In the genomic region with DNA sequence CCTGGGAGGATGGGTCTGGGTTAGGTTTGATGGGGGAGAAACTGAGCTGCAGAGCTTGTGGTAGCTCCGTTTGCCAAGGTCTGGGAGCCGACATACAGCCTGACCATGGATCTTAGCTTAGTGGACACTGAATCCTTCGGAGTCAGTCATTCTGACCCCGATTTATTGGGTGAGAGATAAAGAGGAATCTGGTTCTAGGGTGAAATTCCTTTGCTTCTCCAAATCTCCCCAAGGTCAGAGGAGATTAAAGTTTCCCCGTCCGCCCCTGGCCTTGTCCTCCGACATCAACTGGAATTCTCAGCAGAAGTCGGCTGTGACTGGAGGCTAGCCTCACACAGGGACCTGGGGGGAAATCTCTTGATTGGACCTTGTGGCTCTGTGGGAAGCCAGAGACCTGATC, we compare ENCODE assay signal across 19 mouse cellular contexts. TPM values are rescaled to one million over a fixed set of nuclear protein-coding genes. Genes with fewer than 3 reads are reported as not detected.
DNase-seq lines count a peak whose midpoint lies in the region; ATAC-seq and TF ChIP-seq lines count a peak whose summit lies in the region.
"Had no signal": no experiment of that assay in that cellular context is flagged by ENCODE, and none has a peak within 500 bp of the region (broad histone marks: within the 10 kb centered on the region; RNA-seq: fewer than 3 reads in every experiment).

No protein-coding gene starts in this region.

- no peaks in the 10 kb centered on the region for H3K9me3 ChIP-seq in kidney, embryonic 15.5 days (replicated peaks)
- H3K9me3 ChIP-seq in E14TG2a.4 (ENCODE audit: low read length) = peaks cover under 1% of the 10 kb centered on the region
- H3K9me3 ChIP-seq in limb, embryonic 10.5 days (replicated peaks) = no peaks in the 10 kb centered on the region
- H3K9me3 ChIP-seq: embryonic facial prominence, embryonic 10.5 days; forebrain, embryonic 15.5 days; heart, embryonic 10.5 days; hindbrain, embryonic 13.5 days; intestine, embryonic 15.5 days had no signal

- H3K4me2 ChIP-seq in kidney, embryonic 15.5 days = peak overlapping the region; percentile 8; the same call in 1 of the 2 replicates
- H3K4me2 ChIP-seq: forebrain, embryonic 15.5 days; hindbrain, embryonic 13.5 days; intestine, embryonic 15.5 days had no signal

- H3K4me1 ChIP-seq in kidney, embryonic 15.5 days = peaks cover 42% of the 10 kb centered on the region
- H3K4me1 ChIP-seq in E14TG2a.4 (replicated peaks; ENCODE audit: low read depth, low read length) = peaks cover 73% of the 10 kb centered on the region
- H3K4me1 ChIP-seq in limb, embryonic 10.5 days = peaks cover 31% of the 10 kb centered on the region

- no peaks in the 10 kb centered on the region for H3K36me3 ChIP-seq in kidney, embryonic 15.5 days
- no peaks in the 10 kb centered on the region for H3K36me3 ChIP-seq in E14TG2a.4 (ENCODE audit: insufficient read depth, low read length)
- H3K36me3 ChIP-seq in limb, embryonic 10.5 days = no peaks in the 10 kb centered on the region
- H3K36me3 ChIP-seq: embryonic facial prominence, embryonic 10.5 days; forebrain, embryonic 15.5 days; heart, embryonic 10.5 days; hindbrain, embryonic 13.5 days; intestine, embryonic 15.5 days had no signal

- H3K9ac ChIP-seq in kidney, embryonic 15.5 days = no peak overlapping the region
- H3K9ac ChIP-seq: forebrain, embryonic 15.5 days; hindbrain, embryonic 13.5 days; intestine, embryonic 15.5 days had no signal

- no peak for TF ChIP-seq CTCF in E14TG2a.4 (conservative IDR thresholded peaks at IDR 0.05; ENCODE audit: low read length)

- peak; percentile 78 for DNase-seq in adrenal gland, adult 2 months
- no peak for DNase-seq in adrenal gland, postnatal 25 days
- DNase-seq in kidney, postnatal 25 days = no peak
- DNase-seq in limb, embryonic 10.5 days (ENCODE audit: low spot score) = no peak
- DNase-seq in cerebellum, adult 18-20 months = no peak
- DNase-seq in neural tube, embryonic 10.5 days (ENCODE audit: extremely low spot score, low spot score) = no peak
- DNase-seq: cerebellum, adult 2 months; cerebellum, postnatal 10 days; gastrocnemius, postnatal 36 days; heart, adult 11 months; heart, postnatal 10 days; heart, postnatal 4 days had no signal

- H3K4me3 ChIP-seq in kidney, embryonic 15.5 days (replicated peaks) = no peak overlapping the region
- 0 out of 2 replicates have a peak overlapping the region, but pooled peaks have one; percentile 3 for H3K4me3 ChIP-seq in E14TG2a.4 (replicated peaks; ENCODE audit: low read length)
- H3K4me3 ChIP-seq in limb, embryonic 10.5 days = no peak overlapping the region
- H3K4me3 ChIP-seq: embryonic facial prominence, embryonic 10.5 days; forebrain, embryonic 15.5 days; heart, embryonic 10.5 days; hindbrain, embryonic 13.5 days; intestine, embryonic 15.5 days had no signal

- H3K27ac ChIP-seq in kidney, embryonic 15.5 days = no peak overlapping the region
- H3K27ac ChIP-seq in limb, embryonic 10.5 days = peak overlapping the region; percentile 20; the same call in 1 of the 2 replicates
- H3K27ac ChIP-seq: embryonic facial prominence, embryonic 10.5 days; forebrain, embryonic 15.5 days; heart, embryonic 10.5 days; hindbrain, embryonic 13.5 days; intestine, embryonic 15.5 days had no signal

- ATAC-seq in kidney, embryonic 15.5 days (replicated peaks; ENCODE audit: low FRiP score) = no peak
- ATAC-seq: forebrain, embryonic 15.5 days had no signal

- WGBS in kidney, embryonic 15.5 days = 53% methylated on average over 8 of the region's 8 CpGs
- 70% methylated on average over 8 of the region's 8 CpGs for WGBS in limb, embryonic 10.5 days

- peaks cover 3% of the 10 kb centered on the region; the same call in 1 of the 2 replicates for H3K27me3 ChIP-seq in kidney, embryonic 15.5 days
- peaks cover 10% of the 10 kb centered on the region for H3K27me3 ChIP-seq in E14TG2a.4 (ENCODE audit: insufficient read depth, low read length)
- H3K27me3 ChIP-seq in limb, embryonic 10.5 days (ENCODE audit: low read depth, poor library complexity, severe bottlenecking) = no peaks in the 10 kb centered on the region; the same call in 1 of the 2 replicates
- H3K27me3 ChIP-seq: forebrain, embryonic 15.5 days; hindbrain, embryonic 13.5 days; intestine, embryonic 15.5 days had no signal

RNA-seq across cellular contexts. Expression of a gene that starts 5.3 kb away (rescaled TPM):
- 1,000 to 10,000 TPM; 6,621 to 7,422 TPM for total RNA-seq in adrenal gland, adult 2 months (2021)
- 1,463 and 1,873 TPM in 2 replicates for polyA plus RNA-seq in adrenal gland, adult 2 months (2012; rRNA removed)
- total RNA-seq in adrenal gland, postnatal 25 days (2021) = 6,596 and 7,089 TPM in 2 replicates
- 15.7 and 46.0 TPM in 2 replicates for polyA plus RNA-seq in kidney, embryonic 15.5 days (2015; fragmentation: Nextera tagmentation; extraction: Ambion mirVana)
- polyA plus RNA-seq in limb, embryonic 10.5 days (2016; fragmentation: Nextera tagmentation; extraction: Ambion mirVana) = 0.26 TPM in 1 of 2 replicates, not detected in the other
- total RNA-seq: gastrocnemius, postnatal 36 days had no signal
- polyA plus RNA-seq: embryonic facial prominence, embryonic 10.5 days had no signal

RNA-seq across cellular contexts. Expression of a gene that starts 52.0 kb away (rescaled TPM):
- total RNA-seq in adrenal gland, adult 2 months (2021) = 1 to 10 TPM; 1.5 to 1.8 TPM
- polyA plus RNA-seq in adrenal gland, adult 2 months (2012; rRNA removed) = 2.0 and 2.6 TPM in 2 replicates
- 1.6 and 2.1 TPM in 2 replicates for total RNA-seq in adrenal gland, postnatal 25 days (2021)
- polyA plus RNA-seq in kidney, embryonic 15.5 days (2015; fragmentation: Nextera tagmentation; extraction: Ambion mirVana) = 28.0 and 29.7 TPM in 2 replicates
- polyA plus RNA-seq in limb, embryonic 10.5 days (2016; fragmentation: Nextera tagmentation; extraction: Ambion mirVana) = 45.3 and 59.9 TPM in 2 replicates

Comparison
In these comparisons a context has a peak if more than half of its experiments do, and no peak if none do; other contexts are left out.
1. RNA of a gene that starts 5.3 kb away (polyA plus RNA-seq): 1,463 to 1,873 TPM in adrenal gland, adult 2 months; 15.7 to 46.0 TPM in kidney, embryonic 15.5 days and 0.26 TPM in limb, embryonic 10.5 days; every median in the first group is over 10 times any median in the second.